Mouse (Mus musculus): ENCODE measurements around the gene Hat1.

The Hat1 gene

DNA sequence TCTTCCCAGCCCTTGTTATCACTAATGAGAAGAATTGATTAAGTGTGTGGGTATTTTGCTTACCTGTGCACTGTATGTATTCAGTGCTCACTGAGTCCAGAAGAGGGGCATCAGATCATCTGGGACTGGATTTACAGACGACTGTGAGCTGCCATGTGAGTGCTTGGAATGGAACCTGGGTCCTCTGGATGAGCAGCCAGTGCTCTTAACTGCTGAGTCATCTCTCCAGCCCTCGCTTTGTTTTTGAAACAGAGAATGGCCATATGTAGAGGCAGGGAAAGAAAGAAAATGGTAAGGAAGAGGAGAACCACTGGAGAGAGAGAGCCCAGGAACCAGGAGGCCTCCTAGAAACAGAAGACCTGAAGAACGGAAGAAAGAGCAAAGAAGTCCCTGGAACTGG lies 73.8 kb downstream of the Hat1 start:
- no peak for DNase-seq (ENCODE audit: low read depth)

- DNase-seq (ENCODE audit: low read depth): no peak
Observed at GRCm38 (mm10) chr2:71466103-71466502, 77.3 kb downstream of the Hat1 start.

GRCm38 (mm10) chr2:71466861-71467450 lies 78.2 kb downstream of the Hat1 start:
- DNase-seq (ENCODE audit: low read depth): no peak

DNA sequence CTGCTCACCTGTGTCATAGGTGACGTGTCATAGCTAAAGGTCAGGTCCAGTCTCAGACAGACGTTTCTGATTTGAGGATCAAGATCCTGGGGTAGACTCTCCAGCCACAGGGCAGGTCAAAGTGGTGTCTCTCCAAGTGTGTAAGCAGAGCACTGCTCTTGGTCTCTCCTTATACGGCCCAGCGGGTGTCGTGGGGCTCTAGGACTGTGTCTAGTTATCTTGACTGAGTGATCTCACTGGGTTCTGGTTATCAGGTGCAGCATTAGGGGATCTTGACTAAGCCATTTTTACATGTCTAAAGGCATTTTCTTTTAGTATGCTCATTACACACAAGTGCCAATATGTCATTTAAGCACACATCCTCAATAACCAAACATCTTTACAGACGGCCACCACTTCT lies 82.3 kb downstream of the Hat1 start:
- DNase-seq (ENCODE audit: low read depth): no peak

DNA sequence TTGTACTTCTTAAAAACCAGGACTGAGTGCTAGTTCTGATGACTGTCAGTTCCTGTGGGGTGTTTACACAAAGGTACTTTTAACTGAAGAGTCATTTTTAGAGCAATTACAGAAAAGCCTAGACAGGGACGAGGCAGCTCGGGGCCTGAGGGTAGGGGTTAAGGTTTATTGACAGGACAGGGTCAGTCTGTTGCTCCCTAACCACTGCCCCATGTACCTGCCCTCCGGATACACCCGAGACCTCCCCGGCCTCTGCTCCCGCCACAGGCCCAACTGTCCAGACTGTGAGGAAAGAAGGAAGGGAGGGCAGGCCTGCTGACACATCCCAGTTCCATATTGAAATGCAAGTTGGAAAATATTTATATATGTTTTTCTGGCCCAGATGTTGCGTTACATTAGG lies 85.1 kb downstream of the Hat1 start:
- no peak for DNase-seq (ENCODE audit: low read depth)

- DNase-seq (ENCODE audit: low read depth): no peak
Observed at GRCm38 (mm10) chr2:71474345-71474744, 85.6 kb downstream of the Hat1 start.

- no peak for DNase-seq (ENCODE audit: low read depth)
Observed at GRCm38 (mm10) chr2:71475311-71475710, 86.6 kb downstream of the Hat1 start.

- DNase-seq (ENCODE audit: low read depth): no peak
Observed at GRCm38 (mm10) chr2:71475760-71476159, 87.0 kb downstream of the Hat1 start.

GRCm38 (mm10) chr2:71477787-71478186 lies 89.0 kb downstream of the Hat1 start:
- DNase-seq (ENCODE audit: low read depth): no peak

- DNase-seq (ENCODE audit: low read depth): no peak
Observed at GRCm38 (mm10) chr2:71479917-71480316, 91.2 kb downstream of the Hat1 start.

- no peak for DNase-seq (ENCODE audit: low read depth)
Observed at GRCm38 (mm10) chr2:71481825-71482224, 93.1 kb downstream of the Hat1 start.

- DNase-seq (ENCODE audit: low read depth): no peak
Observed at GRCm38 (mm10) chr2:71483046-71483716, 94.4 kb downstream of the Hat1 start.

- DNase-seq (ENCODE audit: low read depth): no peak
Observed at GRCm38 (mm10) chr2:71483717-71484066, 94.9 kb downstream of the Hat1 start.

All from c-Kit-positive CD71-positive TER-119-negative erythroid progenitor cells, embryonic 14.5 days (primary cell).